Mouse (Mus musculus) liver, adult 2 months (tissue): ENCODE data around the gene Edn3. TPM values are rescaled to one million over a fixed set of nuclear protein-coding genes. Genes with fewer than 3 reads are reported as not detected.

Experiments used
- DNase-seq: peaks from one replicate; pipeline ENCODE4 v3.0.0-alpha.2; 2011; ENCODE audit warnings: low read depth, low spot score; ENCODE audit errors: extremely low read depth
- H3K27ac ChIP-seq: fragments of 200-500 bp; replicated peaks from 2 replicates; pipeline ENCODE4 v1.5.1; 2012; ENCODE audit warnings: low read depth, mild to moderate bottlenecking, control low read depth, inconsistent platforms, low read length; ENCODE audit not compliant: insufficient read depth
- H3K27me3 ChIP-seq: fragments of 200-500 bp; 2 replicates; pipeline ENCODE4 v1.6.1; 2012; ENCODE audit warnings: mild to moderate bottlenecking, moderate library complexity, low read length, inconsistent platforms; ENCODE audit not compliant: control insufficient read depth, insufficient read depth
- H3K36me3 ChIP-seq: fragments of 200-500 bp; 2 replicates; pipeline ENCODE4 v1.6.1; 2012; ENCODE audit warnings: low read length, inconsistent platforms; ENCODE audit not compliant: control insufficient read depth, insufficient read depth
- H3K4me1 ChIP-seq: fragments of 200-500 bp; 2 replicates; pipeline ENCODE4 v1.6.1; 2011; ENCODE audit warnings: low read length; ENCODE audit not compliant: control insufficient read depth, insufficient read depth
- H3K4me3 ChIP-seq: fragments of 200-500 bp; 2 replicates; pipeline ENCODE4 v1.5.1; 2011; ENCODE audit warnings: low read depth, mild to moderate bottlenecking, control low read depth, low read length, moderate library complexity; ENCODE audit not compliant: insufficient read depth
- H3K79me2 ChIP-seq: fragments of 200-500 bp; 2 replicates; pipeline ENCODE4 v1.6.1; 2012; ENCODE audit warnings: inconsistent platforms, mild to moderate bottlenecking, low read length, moderate library complexity; ENCODE audit not compliant: control insufficient read depth, insufficient read depth
- H3K9ac ChIP-seq: fragments of 200-500 bp; 2 replicates; pipeline ENCODE4 v1.6.1; 2012; ENCODE audit warnings: low read depth, mild to moderate bottlenecking, control low read depth, inconsistent platforms, low read length
- CTCF ChIP-seq: fragments of 200-500 bp; IDR thresholded peaks from 2 replicates; pipeline ENCODE4 v1.5.1; 2011; ENCODE audit warnings: low read depth, low read length, control low read depth
- POLR2A ChIP-seq: fragments of 200-500 bp; IDR thresholded peaks from 2 replicates; pipeline ENCODE4 v1.6.1; 2011; ENCODE audit warnings: low read length, control low read depth; ENCODE audit not compliant: insufficient read depth; ENCODE audit errors: extremely low read depth
- WGBS: fragments of 180-500 bp; shearing (Covaris S2); methylation state at CpG from one replicate; pipeline ENCODE4 v1.1.7; 2018; 5-methylcytosine and 5-hydroxymethylcytosine counted together
- polyA plus RNA-seq: library from polyadenylated mRNA; depleted of rRNA; stranded (reverse); fragments of >200 nt; gene quantifications from 2 replicates; pipeline ENCODE4 v1.2.3, GENCODE M21; 2012
- total RNA-seq: library from RNA; depleted of rRNA; stranded (reverse); fragments of >200 nt; gene quantifications from 2 replicates; pipeline ENCODE4 v1.2.3, GENCODE M21; 2014

Edn3 gene
- total and polyA plus RNA-seq, 2 experiments, result 0.18 TPM; not detected in 1

- H3K4me3 ChIP-seq, result no peak overlapping the region
- no peaks in the 10 kb centered on the region for H3K4me1 ChIP-seq
- H3K79me2 ChIP-seq, result no peaks in the 10 kb centered on the region
- H3K9ac ChIP-seq, result no peak overlapping the region
- H3K27me3 ChIP-seq, result no peaks in the 10 kb centered on the region
- DNase-seq, result no peak
- TF ChIP-seq POLR2A (no peak), CTCF (no peak)
- WGBS, result 73% methylated on average over 5 of the region's 5 CpGs
- no peaks in the 10 kb centered on the region for H3K36me3 ChIP-seq
- no peak overlapping the region for H3K27ac ChIP-seq
Observed at GRCm38 (mm10) chr2:174782880-174783279, 22.5 kb downstream of the Edn3 start.

- DNase-seq, result no peak
- TF ChIP-seq POLR2A (no peak), CTCF (no peak)
- Histone ChIP-seq H3K4me3 (no peak overlapping the region), H3K27me3 (no peaks in the 10 kb centered on the region), H3K36me3 (no peaks in the 10 kb centered on the region), H3K79me2 (no peaks in the 10 kb centered on the region), H3K4me1 (no peaks in the 10 kb centered on the region), H3K9ac (no peak overlapping the region), H3K27ac (no peak overlapping the region)
Observed at GRCm38 (mm10) chr2:174788830-174789229, 28.4 kb downstream of the Edn3 start.

GRCm38 (mm10) chr2:174792436-174793125, 32.2 kb downstream of the Edn3 start:
- TF ChIP-seq CTCF (no peak), POLR2A (no peak)
- 83% methylated on average over 8 of the region's 8 CpGs for WGBS
- Histone ChIP-seq H3K4me1 (no peaks in the 10 kb centered on the region), H3K27me3 (no peaks in the 10 kb centered on the region), H3K36me3 (no peaks in the 10 kb centered on the region), H3K9ac (no peak overlapping the region), H3K4me3 (no peak overlapping the region), H3K27ac (no peak overlapping the region), H3K79me2 (no peaks in the 10 kb centered on the region)
- DNase-seq, result no peak

- TF ChIP-seq CTCF (no peak), POLR2A (no peak)
- Histone ChIP-seq H3K4me1 (no peaks in the 10 kb centered on the region), H3K27me3 (no peaks in the 10 kb centered on the region), H3K27ac (no peak overlapping the region), H3K79me2 (no peaks in the 10 kb centered on the region), H3K36me3 (no peaks in the 10 kb centered on the region), H3K4me3 (no peak overlapping the region), H3K9ac (no peak overlapping the region)
- no peak for DNase-seq
- 93% methylated on average over 1 of the region's 1 CpGs for WGBS
Observed at GRCm38 (mm10) chr2:174793181-174793580, 32.8 kb downstream of the Edn3 start.

- Histone ChIP-seq H3K36me3 (no peaks in the 10 kb centered on the region), H3K9ac (no peak overlapping the region), H3K4me1 (no peaks in the 10 kb centered on the region), H3K4me3 (no peak overlapping the region), H3K79me2 (no peaks in the 10 kb centered on the region), H3K27me3 (no peaks in the 10 kb centered on the region), H3K27ac (no peak overlapping the region)
- peak; percentile 19 for DNase-seq
- peak; percentile 21; the same call in 1 of the 2 replicates for TF ChIP-seq CTCF
- no peak for TF ChIP-seq POLR2A
- WGBS, result 59% methylated on average over 2 of the region's 2 CpGs
Observed at GRCm38 (mm10) chr2:174796998-174797397, 36.6 kb downstream of the Edn3 start.

- TF ChIP-seq POLR2A (no peak), CTCF (no peak)
- Histone ChIP-seq H3K79me2 (no peaks in the 10 kb centered on the region), H3K9ac (no peak overlapping the region), H3K4me1 (no peaks in the 10 kb centered on the region), H3K27me3 (no peaks in the 10 kb centered on the region), H3K4me3 (no peak overlapping the region), H3K36me3 (no peaks in the 10 kb centered on the region), H3K27ac (no peak overlapping the region)
- DNase-seq, result no peak
- WGBS, result 82% methylated on average over 4 of the region's 4 CpGs
Observed at GRCm38 (mm10) chr2:174797495-174798068, 37.2 kb downstream of the Edn3 start.
